Mouse (Mus musculus): ENCODE data around the gene Rara. TPM values are rescaled to one million over a fixed set of nuclear protein-coding genes. Genes with fewer than 3 reads are reported as not detected.

Gene Rara
- polyA plus RNA-seq, 1 experiment = 13.5 TPM

- no peak for DNase-seq
- TF ChIP-seq POLR2A (IDR thresholded peaks at IDR 0.05; ENCODE audit: borderline replicate concordance, insufficient read depth, low read length) = no peak
- TF ChIP-seq CTCF (IDR thresholded peaks at IDR 0.05; ENCODE audit: borderline replicate concordance, insufficient read depth, low read depth, low read length) = no peak
- H3K27ac ChIP-seq (ENCODE audit: insufficient read depth, low read length) = no peak overlapping the region
- H3K4me1 ChIP-seq (ENCODE audit: control insufficient read depth, insufficient read depth, low read length) = no peaks in the 10 kb centered on the region
- no peaks in the 10 kb centered on the region for H3K27me3 ChIP-seq (ENCODE audit: control insufficient read depth, insufficient read depth, low read length)
- no peak overlapping the region for H3K4me3 ChIP-seq (replicated peaks; ENCODE audit: insufficient read depth, low read depth, low read length)
Observed at GRCm38 (mm10) chr11:98998776-98999175, 71.2 kb downstream of the Rara start.

- no peak for DNase-seq
- H3K4me3 ChIP-seq (replicated peaks; ENCODE audit: insufficient read depth, low read depth, low read length) = no peak overlapping the region
- H3K27me3 ChIP-seq (ENCODE audit: control insufficient read depth, insufficient read depth, low read length) = no peaks in the 10 kb centered on the region
- TF ChIP-seq CTCF (IDR thresholded peaks at IDR 0.05; ENCODE audit: borderline replicate concordance, insufficient read depth, low read depth, low read length) (no peak), POLR2A (IDR thresholded peaks at IDR 0.05; ENCODE audit: borderline replicate concordance, insufficient read depth, low read length) (no peak)
- H3K4me1 ChIP-seq (ENCODE audit: control insufficient read depth, insufficient read depth, low read length) = no peaks in the 10 kb centered on the region
- WGBS = 88% methylated on average over 11 of the region's 11 CpGs
- no peak overlapping the region for H3K27ac ChIP-seq (ENCODE audit: insufficient read depth, low read length)
Observed at GRCm38 (mm10) chr11:98999243-98999642, 71.6 kb downstream of the Rara start.

DNA sequence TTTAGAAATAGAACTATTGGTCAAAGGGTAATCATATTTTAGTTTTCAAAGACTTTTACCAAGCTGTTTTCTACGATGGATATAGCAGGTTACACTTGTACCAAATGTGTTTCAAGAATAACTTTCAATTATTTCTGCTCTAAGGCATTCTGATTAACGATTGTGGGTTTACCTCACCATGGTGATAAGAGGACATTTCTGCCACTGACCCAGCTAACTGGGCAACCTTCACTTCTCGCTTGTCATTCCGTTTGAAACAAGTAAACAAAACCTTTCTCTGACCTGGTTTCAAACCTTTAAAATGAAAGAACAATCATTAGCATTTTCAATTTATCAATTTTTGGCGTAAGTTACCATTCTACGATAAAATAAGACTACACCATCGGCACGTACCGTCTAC is 79.2 kb downstream of the Rara start:
- no peak for TF ChIP-seq CTCF (IDR thresholded peaks at IDR 0.05; ENCODE audit: borderline replicate concordance, insufficient read depth, low read depth, low read length)
- TF ChIP-seq POLR2A (IDR thresholded peaks at IDR 0.05; ENCODE audit: borderline replicate concordance, insufficient read depth, low read length) = no peak
- Histone ChIP-seq H3K27ac (ENCODE audit: insufficient read depth, low read length) (no peak overlapping the region), H3K4me3 (replicated peaks; ENCODE audit: insufficient read depth, low read depth, low read length) (no peak overlapping the region), H3K4me1 (ENCODE audit: control insufficient read depth, insufficient read depth, low read length) (no peaks in the 10 kb centered on the region), H3K27me3 (ENCODE audit: control insufficient read depth, insufficient read depth, low read length) (no peaks in the 10 kb centered on the region)
- no peak for DNase-seq
- 90% methylated on average over 9 of the region's 9 CpGs for WGBS

- H3K4me1 ChIP-seq (ENCODE audit: control insufficient read depth, insufficient read depth, low read length) = no peaks in the 10 kb centered on the region
- no peak for DNase-seq
- H3K27me3 ChIP-seq (ENCODE audit: control insufficient read depth, insufficient read depth, low read length) = no peaks in the 10 kb centered on the region
- no peak overlapping the region for H3K27ac ChIP-seq (ENCODE audit: insufficient read depth, low read length)
- TF ChIP-seq POLR2A (IDR thresholded peaks at IDR 0.05; ENCODE audit: borderline replicate concordance, insufficient read depth, low read length) (no peak), CTCF (IDR thresholded peaks at IDR 0.05; ENCODE audit: borderline replicate concordance, insufficient read depth, low read depth, low read length) (no peak)
- WGBS = 88% methylated on average over 4 of the region's 4 CpGs
- no peak overlapping the region for H3K4me3 ChIP-seq (replicated peaks; ENCODE audit: insufficient read depth, low read depth, low read length)
Observed at GRCm38 (mm10) chr11:99010124-99010523, 82.5 kb downstream of the Rara start.

- Histone ChIP-seq H3K4me3 (replicated peaks; ENCODE audit: insufficient read depth, low read depth, low read length) (no peak overlapping the region), H3K27ac (ENCODE audit: insufficient read depth, low read length) (no peak overlapping the region), H3K4me1 (ENCODE audit: control insufficient read depth, insufficient read depth, low read length) (no peaks in the 10 kb centered on the region), H3K27me3 (ENCODE audit: control insufficient read depth, insufficient read depth, low read length) (no peaks in the 10 kb centered on the region)
- DNase-seq = no peak
- 95% methylated on average over 5 of the region's 5 CpGs for WGBS
- TF ChIP-seq POLR2A (IDR thresholded peaks at IDR 0.05; ENCODE audit: borderline replicate concordance, insufficient read depth, low read length) (no peak), CTCF (IDR thresholded peaks at IDR 0.05; ENCODE audit: borderline replicate concordance, insufficient read depth, low read depth, low read length) (no peak)
Observed at GRCm38 (mm10) chr11:99010706-99011105, 83.1 kb downstream of the Rara start.

DNA sequence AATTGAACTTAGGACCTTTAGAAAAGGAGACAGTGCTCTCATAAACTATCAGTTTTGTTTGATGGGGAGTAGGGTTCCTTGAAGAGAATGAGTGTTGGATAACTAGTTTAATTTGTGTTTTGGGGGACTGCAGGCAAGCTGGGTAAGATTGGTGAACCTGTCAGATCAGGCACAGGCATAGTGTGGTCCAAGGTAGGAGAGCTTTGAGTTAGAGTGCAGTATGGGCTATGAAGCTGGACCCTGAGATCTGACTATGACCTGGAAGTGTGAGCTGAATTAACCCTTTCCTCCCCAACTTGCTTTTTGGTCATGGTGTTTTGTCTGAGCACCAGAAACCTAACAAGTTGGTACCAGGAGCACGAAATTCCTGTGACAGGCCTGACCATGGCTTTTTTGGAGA is 86.2 kb downstream of the Rara start:
- Histone ChIP-seq H3K27me3 (ENCODE audit: control insufficient read depth, insufficient read depth, low read length) (no peaks in the 10 kb centered on the region), H3K4me3 (replicated peaks; ENCODE audit: insufficient read depth, low read depth, low read length) (no peak overlapping the region), H3K4me1 (ENCODE audit: control insufficient read depth, insufficient read depth, low read length) (no peaks in the 10 kb centered on the region), H3K27ac (ENCODE audit: insufficient read depth, low read length) (no peak overlapping the region)
- no peak for TF ChIP-seq CTCF (IDR thresholded peaks at IDR 0.05; ENCODE audit: borderline replicate concordance, insufficient read depth, low read depth, low read length)
- no peak for TF ChIP-seq POLR2A (IDR thresholded peaks at IDR 0.05; ENCODE audit: borderline replicate concordance, insufficient read depth, low read length)
- 95% methylated on average over 1 of the region's 1 CpGs for WGBS
- no peak for DNase-seq

DNA sequence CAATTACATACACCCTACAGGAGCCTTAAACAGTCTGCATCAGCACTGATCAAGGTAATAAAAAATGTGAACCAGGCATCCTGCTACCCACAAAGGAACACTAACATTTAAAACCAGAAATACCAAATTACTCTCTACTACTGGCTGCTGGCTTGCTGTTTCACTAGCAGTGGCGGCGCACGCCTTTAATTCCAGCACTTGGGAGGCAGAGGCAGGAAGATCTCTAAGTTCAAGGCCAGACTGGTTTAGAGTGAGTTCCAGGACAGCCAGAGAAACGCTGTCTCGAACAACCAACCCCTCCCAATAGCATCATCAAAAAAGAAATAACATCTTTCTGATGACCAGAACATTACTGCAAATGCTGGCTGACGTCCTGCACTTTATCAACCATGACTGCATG is 92.2 kb downstream of the Rara start:
- Histone ChIP-seq H3K4me1 (ENCODE audit: control insufficient read depth, insufficient read depth, low read length) (no peaks in the 10 kb centered on the region), H3K27ac (ENCODE audit: insufficient read depth, low read length) (no peak overlapping the region), H3K27me3 (ENCODE audit: control insufficient read depth, insufficient read depth, low read length) (no peaks in the 10 kb centered on the region), H3K4me3 (replicated peaks; ENCODE audit: insufficient read depth, low read depth, low read length) (no peak overlapping the region)
- TF ChIP-seq CTCF (IDR thresholded peaks at IDR 0.05; ENCODE audit: borderline replicate concordance, insufficient read depth, low read depth, low read length) = no peak
- no peak for TF ChIP-seq POLR2A (IDR thresholded peaks at IDR 0.05; ENCODE audit: borderline replicate concordance, insufficient read depth, low read length)
- no peak for DNase-seq
- WGBS = 92% methylated on average over 6 of the region's 6 CpGs

GRCm38 (mm10) chr11:99022384-99022933 is 94.8 kb downstream of the Rara start:
- DNase-seq = no peak
- no peaks in the 10 kb centered on the region for H3K27me3 ChIP-seq (ENCODE audit: control insufficient read depth, insufficient read depth, low read length)
- H3K4me1 ChIP-seq (ENCODE audit: control insufficient read depth, insufficient read depth, low read length) = no peaks in the 10 kb centered on the region
- 75% methylated on average over 5 of the region's 5 CpGs for WGBS
- no peak overlapping the region for H3K27ac ChIP-seq (ENCODE audit: insufficient read depth, low read length)
- H3K4me3 ChIP-seq (replicated peaks; ENCODE audit: insufficient read depth, low read depth, low read length) = no peak overlapping the region
- no peak for TF ChIP-seq CTCF (IDR thresholded peaks at IDR 0.05; ENCODE audit: borderline replicate concordance, insufficient read depth, low read depth, low read length)
- TF ChIP-seq POLR2A (IDR thresholded peaks at IDR 0.05; ENCODE audit: borderline replicate concordance, insufficient read depth, low read length) = no peak

Measured in cerebellum, adult 2 months (tissue).